Mouse (Mus musculus): ENCODE results near the gene Arpc3.

DNA sequence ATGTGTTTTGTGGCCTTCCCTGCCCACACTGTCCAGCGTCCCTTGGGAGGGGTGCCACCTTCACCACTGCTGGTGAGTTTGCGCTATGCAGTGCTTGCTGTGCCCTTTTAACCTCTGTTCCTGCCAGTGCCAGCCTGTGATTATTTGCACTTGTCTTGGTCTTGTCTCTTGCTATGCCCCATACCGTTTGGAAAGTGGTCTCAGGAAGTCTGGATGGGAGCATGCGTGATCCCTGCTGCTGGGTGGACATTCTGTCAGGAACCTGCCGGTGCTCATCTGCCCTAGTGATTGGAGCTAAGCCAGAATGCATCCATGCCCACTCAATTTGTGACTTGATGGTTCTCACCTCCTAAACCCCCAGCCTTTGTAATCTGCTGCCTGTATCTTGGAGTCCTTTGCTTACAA is 59.2 kb downstream of the Arpc3 start:
- 0 out of 2 replicates have a peak, but pooled peaks have one; percentile 19 for TF ChIP-seq POLR2A (IDR thresholded peaks at IDR 0.05; ENCODE audit: extremely low read depth, insufficient read depth, low read length)
- no peak for TF ChIP-seq CTCF (IDR thresholded peaks at IDR 0.05; ENCODE audit: extremely low read depth, insufficient read depth, low read length)

Data from cortical plate, adult 2 months (tissue).